Mouse (Mus musculus) thymus, adult 2 months (tissue): Measurements from ENCODE around the gene Acad12. TPM values are rescaled to one million over a fixed set of nuclear protein-coding genes. Genes with fewer than 3 reads are reported as not detected.
A peak's percentile ranks its signal among the peaks of the same experiment; 100 is the strongest.

ENCODE experiments used
- DNase-seq: peaks from one replicate; pipeline ENCODE4 v3.0.0; 2021
- H3K27ac ChIP-seq: fragments of 200-500 bp; 2 replicates; pipeline ENCODE4 v1.5.1; 2012; ENCODE audit warnings: low read length, control low read depth; ENCODE audit not compliant: control insufficient read depth, insufficient read depth
- H3K27me3 ChIP-seq: fragments of 200-500 bp; 2 replicates; pipeline ENCODE4 v1.6.1; 2012; ENCODE audit warnings: mild to moderate bottlenecking, low read length, moderate library complexity, mixed read lengths; ENCODE audit not compliant: control insufficient read depth, insufficient read depth
- H3K36me3 ChIP-seq: fragments of 200-500 bp; 2 replicates; pipeline ENCODE4 v1.6.1; 2012; ENCODE audit warnings: mild to moderate bottlenecking, low read length, moderate library complexity; ENCODE audit not compliant: control insufficient read depth, insufficient read depth
- H3K4me1 ChIP-seq: fragments of 200-500 bp; replicated peaks from 2 replicates; pipeline ENCODE4 v1.6.1; 2012; ENCODE audit warnings: low read length; ENCODE audit not compliant: control insufficient read depth, insufficient read depth
- H3K4me3 ChIP-seq: fragments of 200-500 bp; 2 replicates; pipeline ENCODE4 v1.5.1; 2012; ENCODE audit warnings: mild to moderate bottlenecking, low read length, control low read depth, moderate library complexity; ENCODE audit not compliant: control insufficient read depth, insufficient read depth
- CTCF ChIP-seq: fragments of 200-500 bp; IDR thresholded peaks from 2 replicates; pipeline ENCODE4 v1.5.1; 2012; ENCODE audit warnings: mild to moderate bottlenecking, control low read depth, low read length, moderate library complexity, borderline replicate concordance; ENCODE audit not compliant: control insufficient read depth, poor library complexity, insufficient read depth; ENCODE audit errors: extremely low read depth
- POLR2A ChIP-seq: fragments of 200-500 bp; IDR thresholded peaks from 2 replicates; pipeline ENCODE4 v1.6.1; 2012; ENCODE audit warnings: mild to moderate bottlenecking, low read length, control low read depth, moderate library complexity; ENCODE audit not compliant: control insufficient read depth, poor library complexity, insufficient read depth; ENCODE audit errors: extremely low read depth
- WGBS: fragments of 180-500 bp; shearing (Covaris S2); methylation state at CpG from one replicate; pipeline ENCODE4 v1.1.7; 2018; 5-methylcytosine and 5-hydroxymethylcytosine counted together
- polyA plus RNA-seq: library from polyadenylated mRNA; depleted of rRNA; stranded (reverse); fragments of >200 nt; gene quantifications from 2 replicates; pipeline ENCODE4 v1.2.3, GENCODE M21; 2012

Acad12 gene
- polyA plus RNA-seq, 1 experiment = 8.8 TPM

DNA sequence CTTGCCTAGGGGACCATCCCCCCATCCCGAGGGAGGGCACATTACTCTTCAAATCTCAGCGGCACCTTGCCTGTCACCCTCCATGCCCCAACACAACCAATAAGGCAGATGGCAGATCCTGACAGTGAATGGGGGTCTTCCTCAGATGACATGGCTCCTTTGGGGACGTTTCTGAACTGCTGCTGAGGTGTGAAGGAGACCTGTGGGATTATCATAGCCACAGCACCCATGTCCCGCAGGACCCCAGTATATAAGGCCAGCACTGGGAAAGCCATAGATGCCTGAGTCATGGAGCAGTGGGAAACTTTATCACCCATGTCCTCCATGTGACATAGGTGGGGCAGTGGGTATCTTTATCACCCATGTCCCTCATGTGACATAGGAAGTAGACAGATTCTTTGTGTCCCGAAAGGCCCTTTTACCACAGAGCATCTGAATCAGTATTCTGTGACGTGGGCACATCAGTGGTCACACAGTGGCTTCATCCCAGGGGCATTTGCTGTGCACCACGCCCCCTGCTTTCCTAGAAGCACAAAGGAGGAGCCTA, 20.7 kb downstream of the Acad12 start:
- Histone ChIP-seq H3K4me1 (peaks cover 8% of the 10 kb centered on the region), H3K27ac (no peak overlapping the region), H3K36me3 (no peaks in the 10 kb centered on the region), H3K4me3 (no peak overlapping the region), H3K27me3 (no peaks in the 10 kb centered on the region)
- WGBS = 91% methylated on average over 7 of the region's 7 CpGs
- DNase-seq = no peak
- TF ChIP-seq POLR2A (no peak), CTCF (no peak)

DNA sequence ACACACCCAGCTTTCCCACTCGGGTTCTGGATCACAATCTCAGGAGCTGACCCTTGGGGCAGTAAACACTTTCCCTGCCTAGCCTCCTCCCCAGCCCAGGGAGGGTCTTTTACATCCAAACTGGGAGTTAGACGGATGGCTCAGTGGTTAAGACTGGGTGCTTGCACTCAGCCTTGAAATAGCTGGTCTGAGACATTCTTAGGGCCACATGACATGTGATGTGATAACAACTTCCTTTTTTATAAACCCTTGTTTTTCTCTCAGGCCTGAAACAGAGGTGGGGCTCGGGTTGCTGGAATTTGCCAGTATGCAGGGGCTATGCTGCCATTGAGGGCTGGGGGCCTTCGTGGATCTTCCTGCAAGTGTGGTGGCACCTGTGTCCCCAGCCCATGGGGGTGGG, 21.4 kb downstream of the Acad12 start:
- H3K4me3 ChIP-seq = no peak overlapping the region
- DNase-seq = no peak
- H3K27ac ChIP-seq = no peak overlapping the region
- no peaks in the 10 kb centered on the region for H3K27me3 ChIP-seq
- WGBS = 51% methylated on average over 4 of the region's 4 CpGs
- no peaks in the 10 kb centered on the region for H3K36me3 ChIP-seq
- peaks cover 15% of the 10 kb centered on the region for H3K4me1 ChIP-seq
- no peak for TF ChIP-seq POLR2A
- TF ChIP-seq CTCF = no peak

DNA sequence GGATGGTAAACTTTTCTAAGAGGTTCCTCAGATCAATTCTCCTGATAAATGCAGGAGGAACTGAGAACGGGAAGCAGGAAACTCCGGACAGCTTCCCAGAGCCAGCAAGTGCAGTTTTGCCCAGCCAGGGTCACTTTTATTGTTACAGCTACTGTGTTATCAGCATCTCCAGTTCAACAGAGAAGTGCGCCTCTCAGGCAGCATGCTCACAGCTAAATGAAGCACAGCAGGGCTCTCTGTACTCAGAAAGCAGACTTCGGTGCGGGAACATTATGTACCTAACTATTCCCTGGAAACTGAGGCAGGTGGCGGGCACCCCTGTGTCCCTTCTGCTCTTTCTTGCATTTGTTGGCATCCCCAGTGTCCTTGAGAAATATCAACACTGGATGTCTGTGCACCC, 22.5 kb downstream of the Acad12 start:
- WGBS = 86% methylated on average over 6 of the region's 6 CpGs
- no peak overlapping the region for H3K4me3 ChIP-seq
- no peak overlapping the region for H3K27ac ChIP-seq
- H3K27me3 ChIP-seq = no peaks in the 10 kb centered on the region
- no peak for TF ChIP-seq CTCF
- no peak for TF ChIP-seq POLR2A
- peaks cover 15% of the 10 kb centered on the region for H3K4me1 ChIP-seq
- H3K36me3 ChIP-seq = no peaks in the 10 kb centered on the region
- DNase-seq = no peak

GRCm38 (mm10) chr5:121595758-121596157, 23.0 kb downstream of the Acad12 start:
- no peak for DNase-seq
- peaks cover 15% of the 10 kb centered on the region for H3K4me1 ChIP-seq
- WGBS = 93% methylated on average over 6 of the region's 6 CpGs
- H3K27ac ChIP-seq = no peak overlapping the region
- H3K4me3 ChIP-seq = no peak overlapping the region
- no peaks in the 10 kb centered on the region for H3K36me3 ChIP-seq
- no peaks in the 10 kb centered on the region for H3K27me3 ChIP-seq
- TF ChIP-seq POLR2A (no peak), CTCF (no peak)

GRCm38 (mm10) chr5:121594714-121595313, 23.9 kb downstream of the Acad12 start:
- H3K27ac ChIP-seq = no peak overlapping the region
- TF ChIP-seq CTCF (no peak), POLR2A (no peak)
- WGBS = 81% methylated on average over 6 of the region's 6 CpGs

DNA sequence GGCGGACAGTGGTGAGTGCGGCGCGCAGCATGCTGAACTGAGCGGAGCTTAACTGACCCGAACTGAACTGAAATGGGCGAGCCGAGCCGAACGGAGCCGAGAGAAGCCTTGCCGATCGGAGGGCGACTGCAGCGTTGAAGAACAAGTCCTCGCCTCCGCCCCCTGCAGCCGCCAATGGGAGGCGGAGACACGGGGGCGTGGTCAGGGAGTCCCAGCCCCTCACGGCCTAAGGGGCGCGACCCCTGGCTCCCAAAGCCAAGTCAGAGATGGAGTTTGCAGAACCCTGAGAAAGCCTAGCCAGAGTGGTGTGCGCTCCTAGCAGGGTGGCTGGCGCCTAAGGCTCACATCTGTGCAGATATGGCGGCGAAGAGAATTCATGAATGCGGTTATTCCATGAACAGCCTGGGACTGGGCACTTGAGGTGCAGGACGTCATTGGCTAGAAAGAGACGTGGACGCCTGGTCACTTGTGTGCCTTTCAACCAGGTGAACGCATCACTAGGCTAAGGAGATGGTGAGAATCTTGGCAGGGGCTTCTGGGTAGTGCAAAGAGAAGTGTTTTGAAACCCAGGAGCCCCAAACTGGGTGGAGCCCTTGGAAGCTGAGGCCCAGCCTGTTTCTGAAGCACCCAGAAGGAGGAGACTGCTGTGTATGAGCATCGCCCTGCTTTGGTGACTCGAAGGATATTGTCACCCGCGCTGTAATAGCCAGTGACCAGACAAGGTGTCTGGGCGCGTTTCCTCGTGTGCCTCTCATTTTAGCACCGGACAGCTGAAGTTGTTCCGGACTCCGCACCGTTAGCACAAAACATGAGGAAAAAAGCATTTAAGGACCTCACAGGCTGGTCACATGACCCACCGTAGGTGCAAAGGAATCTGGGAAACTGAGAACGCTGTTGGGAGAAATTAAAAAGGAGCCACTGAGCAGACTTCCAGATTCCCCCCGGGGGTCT, 25.0 kb downstream of the Acad12 start, which contains the start of gene Aldh2:
Gene Aldh2, minus strand, starts transcription at position 374 of the 951 bp plus-strand sequence.
- TF ChIP-seq CTCF = no peak
- TF ChIP-seq POLR2A = 0 out of 2 replicates have a peak, but pooled peaks have one; percentile 29
- H3K36me3 ChIP-seq = no peaks in the 10 kb centered on the region
- H3K4me1 ChIP-seq = peaks cover 15% of the 10 kb centered on the region
- no peak within 1 kb of the TSS for H3K27ac ChIP-seq
- H3K4me3 ChIP-seq = peak within 1 kb of the TSS; percentile 68
- WGBS = 2% methylated on average over 47 of the region's 47 CpGs
- no peaks in the 10 kb centered on the region for H3K27me3 ChIP-seq
- peak; percentile 84 for DNase-seq

More at GRCm38 (mm10) chr5:121594714-121595313, 23.9 kb downstream of the Acad12 start:
- Histone ChIP-seq H3K4me3 (no peak overlapping the region), H3K36me3 (no peaks in the 10 kb centered on the region), H3K27me3 (no peaks in the 10 kb centered on the region), H3K4me1 (peaks cover 15% of the 10 kb centered on the region)
- DNase-seq = no peak
